Mouse (Mus musculus) liver, embryonic 14.5 days (tissue): ENCODE measurements around the gene Tns1. TPM values are rescaled to one million over a fixed set of nuclear protein-coding genes. Genes with fewer than 3 reads are reported as not detected.

ENCODE experiments used
- ATAC-seq: fragments of 200-750 bp; cut with Nextera tagmentation; 2 replicates; pipeline ENCODE4 v1.8.0; 2017; ENCODE audit warnings: moderate number of reproducible peaks, mild to moderate bottlenecking, moderate library complexity; ENCODE audit not compliant: insufficient read depth
- DNase-seq, 3 experiments: peaks; one replicate each; pipeline ENCODE4 v3.0.0-alpha.2; 2012 to 2013; ENCODE audit warnings: low read depth in 3 of 3, low spot score in 3 of 3
- H3K27ac ChIP-seq: fragments of 300-500 bp; sonication (generic); 2 replicates; pipeline ENCODE4 v1.5.1; 2014; ENCODE audit warnings: moderate library complexity, mild to moderate bottlenecking, control low read depth, inconsistent platforms
- H3K27me3 ChIP-seq: fragments of 300-500 bp; sonication (generic); 2 replicates; pipeline ENCODE4 v1.6.1; 2014; ENCODE audit warnings: mild to moderate bottlenecking, low read length, moderate library complexity; ENCODE audit not compliant: control insufficient read depth, insufficient read depth
- H3K36me3 ChIP-seq: fragments of 300-500 bp; sonication (generic); replicated peaks from 2 replicates; pipeline ENCODE4 v1.6.1; 2014; ENCODE audit warnings: low read depth; ENCODE audit not compliant: control insufficient read depth, insufficient read depth
- H3K4me1 ChIP-seq, 2 experiments: fragments of 200-500 bp in 1 of 2; fragments of 300-500 bp in 1 of 2; sonication (generic) in 1 of 2; replicated peaks; 2 replicates each; pipeline ENCODE4 v1.6.1; 2012 to 2014; ENCODE audit warnings: antibody characterized with exemption in 1 of 2, inconsistent platforms in 1 of 2, low read length in 1 of 2; ENCODE audit not compliant: control insufficient read depth in 2 of 2, insufficient read depth in 2 of 2
- H3K4me2 ChIP-seq: fragments of 300-500 bp; sonication (generic); 2 replicates; pipeline ENCODE4 v1.6.1; 2014; ENCODE audit warnings: low read depth, mild to moderate bottlenecking, control low read depth, moderate library complexity
- H3K4me3 ChIP-seq, 2 experiments: fragments of 200-500 bp in 1 of 2; fragments of 300-500 bp in 1 of 2; sonication (generic) in 1 of 2; 2 replicates each; pipeline ENCODE4 v1.5.1; 2012 to 2014; ENCODE audit warnings: low read depth in 2 of 2, low read length in 2 of 2, mild to moderate bottlenecking in 2 of 2, control low read depth in 1 of 2, inconsistent platforms in 1 of 2, moderate library complexity in 1 of 2; ENCODE audit not compliant: insufficient read depth in 1 of 2
- H3K9ac ChIP-seq: fragments of 300-500 bp; sonication (generic); replicated peaks from 2 replicates; pipeline ENCODE4 v1.6.1; 2014; ENCODE audit warnings: mild to moderate bottlenecking, control low read depth, moderate library complexity
- H3K9me3 ChIP-seq: fragments of 300-500 bp; sonication (generic); 2 replicates; pipeline ENCODE4 v1.6.1; 2016; ENCODE audit warnings: low read length, mixed read lengths; ENCODE audit not compliant: control insufficient read depth
- CTCF ChIP-seq: IDR thresholded peaks from 2 replicates; pipeline ENCODE4 v1.5.1; 2016; ENCODE audit warnings: antibody characterized with exemption, low read depth, control low read depth
- EP300 ChIP-seq: IDR thresholded peaks from 2 replicates; pipeline ENCODE4 v1.6.1; 2016; ENCODE audit warnings: antibody characterized with exemption, low read depth
- WGBS: fragments of 180-500 bp; shearing (Covaris S2); extraction: QIAGEN DNeasy Blood & Tissue Kit; methylation state at CpG from one replicate; pipeline ENCODE4 v1.1.7; 2014; ENCODE audit not compliant: insufficient replicate concordance; 5-methylcytosine and 5-hydroxymethylcytosine counted together
- polyA plus RNA-seq, 2 experiments: library from polyadenylated mRNA; depleted of rRNA in 1 of 2; stranded (reverse) in 1 of 2; unstranded in 1 of 2; fragments of >200 nt; fragmentation: Nextera tagmentation in 1 of 2; extraction: Ambion mirVana in 1 of 2; gene quantifications; 2 replicates each; pipeline versions ENCODE4 v1.2.1 to v1.2.3; 2012 to 2014

Gene Tns1
- polyA plus RNA-seq, 2 experiments = 7.2 to 15.7 TPM

- Histone ChIP-seq H3K9ac (no peak overlapping the region), H3K27me3 (peaks cover 27% of the 10 kb centered on the region), H3K27ac (no peak overlapping the region), H3K4me2 (no peak overlapping the region), H3K36me3 (no peaks in the 10 kb centered on the region), H3K9me3 (no peaks in the 10 kb centered on the region), H3K4me1 (no peaks in the 10 kb centered on the region), H3K4me3 (no peak overlapping the region)
- DNase-seq = no peak
- TF ChIP-seq CTCF (no peak), EP300 (no peak)
- WGBS = 54% methylated on average over 7 of the region's 7 CpGs
- no peak for ATAC-seq
Measured at GRCm38 (mm10) chr1:74121138-74121537, 3.1 kb downstream of the Tns1 start.

GRCm38 (mm10) chr1:74119115-74119514 lies 5.1 kb downstream of the Tns1 start:
- H3K9me3 ChIP-seq = no peaks in the 10 kb centered on the region
- no peak overlapping the region for H3K4me2 ChIP-seq
- no peaks in the 10 kb centered on the region for H3K4me1 ChIP-seq
- H3K4me3 ChIP-seq = no peak overlapping the region
- DNase-seq (no peak), ATAC-seq (no peak)
- no peak overlapping the region for H3K9ac ChIP-seq
- no peak overlapping the region for H3K27ac ChIP-seq
- peaks cover 17% of the 10 kb centered on the region for H3K27me3 ChIP-seq
- no peaks in the 10 kb centered on the region for H3K36me3 ChIP-seq
- TF ChIP-seq EP300 = no peak
- TF ChIP-seq CTCF = no peak
- 87% methylated on average over 1 of the region's 1 CpGs for WGBS

- H3K36me3 ChIP-seq = no peaks in the 10 kb centered on the region
- 61% methylated on average over 6 of the region's 6 CpGs for WGBS
- H3K4me2 ChIP-seq = no peak overlapping the region
- no peak for TF ChIP-seq CTCF
- no peak for TF ChIP-seq EP300
- H3K4me3 ChIP-seq = no peak overlapping the region
- peaks cover 6% of the 10 kb centered on the region for H3K27me3 ChIP-seq
- H3K9me3 ChIP-seq = no peaks in the 10 kb centered on the region
- no peaks in the 10 kb centered on the region for H3K4me1 ChIP-seq
- H3K9ac ChIP-seq = no peak overlapping the region
- DNase-seq (no peak), ATAC-seq (no peak)
- no peak overlapping the region for H3K27ac ChIP-seq
Measured at GRCm38 (mm10) chr1:74117876-74118275, 6.4 kb downstream of the Tns1 start.

GRCm38 (mm10) chr1:74113071-74113470 lies 11.2 kb downstream of the Tns1 start:
- ATAC-seq (no peak), DNase-seq (no peak)
- H3K4me2 ChIP-seq = no peak overlapping the region
- H3K9ac ChIP-seq = no peak overlapping the region
- H3K27me3 ChIP-seq = no peaks in the 10 kb centered on the region
- no peaks in the 10 kb centered on the region for H3K9me3 ChIP-seq
- 47% methylated on average over 3 of the region's 3 CpGs for WGBS
- no peaks in the 10 kb centered on the region for H3K4me1 ChIP-seq
- H3K4me3 ChIP-seq = no peak overlapping the region
- no peak overlapping the region for H3K27ac ChIP-seq
- TF ChIP-seq CTCF (no peak), EP300 (no peak)
- H3K36me3 ChIP-seq = no peaks in the 10 kb centered on the region

- DNase-seq (no peak), ATAC-seq (no peak)
- Histone ChIP-seq H3K36me3 (no peaks in the 10 kb centered on the region), H3K27me3 (no peaks in the 10 kb centered on the region), H3K9me3 (no peaks in the 10 kb centered on the region), H3K4me1 (no peaks in the 10 kb centered on the region), H3K4me3 (no peak overlapping the region), H3K9ac (no peak overlapping the region), H3K4me2 (no peak overlapping the region), H3K27ac (no peak overlapping the region)
- 51% methylated on average over 6 of the region's 6 CpGs for WGBS
- no peak for TF ChIP-seq CTCF
- TF ChIP-seq EP300 = no peak
Measured at GRCm38 (mm10) chr1:74111696-74112030, 12.6 kb downstream of the Tns1 start.
